Mouse (Mus musculus) liver, adult 2 months (tissue): ENCODE measurements at regions not wholly inside any gene's neighbourhood (a gene's known extent, or its start where the extent isn't known, plus 50 kb on each side); places are given as distances from the start of the nearest gene placed in this dataset.

ENCODE experiments used
- DNase-seq: peaks from one replicate; pipeline ENCODE4 v3.0.0-alpha.2; 2011; ENCODE audit warnings: low read depth, low spot score; ENCODE audit errors: extremely low read depth
- H3K27ac ChIP-seq: fragments of 200-500 bp; replicated peaks from 2 replicates; pipeline ENCODE4 v1.5.1; 2012; ENCODE audit warnings: low read depth, mild to moderate bottlenecking, control low read depth, inconsistent platforms, low read length; ENCODE audit not compliant: insufficient read depth
- H3K27me3 ChIP-seq: fragments of 200-500 bp; 2 replicates; pipeline ENCODE4 v1.6.1; 2012; ENCODE audit warnings: mild to moderate bottlenecking, moderate library complexity, low read length, inconsistent platforms; ENCODE audit not compliant: control insufficient read depth, insufficient read depth
- H3K36me3 ChIP-seq: fragments of 200-500 bp; 2 replicates; pipeline ENCODE4 v1.6.1; 2012; ENCODE audit warnings: low read length, inconsistent platforms; ENCODE audit not compliant: control insufficient read depth, insufficient read depth
- H3K4me1 ChIP-seq: fragments of 200-500 bp; 2 replicates; pipeline ENCODE4 v1.6.1; 2011; ENCODE audit warnings: low read length; ENCODE audit not compliant: control insufficient read depth, insufficient read depth
- H3K4me3 ChIP-seq: fragments of 200-500 bp; 2 replicates; pipeline ENCODE4 v1.5.1; 2011; ENCODE audit warnings: low read depth, mild to moderate bottlenecking, control low read depth, low read length, moderate library complexity; ENCODE audit not compliant: insufficient read depth
- H3K79me2 ChIP-seq: fragments of 200-500 bp; 2 replicates; pipeline ENCODE4 v1.6.1; 2012; ENCODE audit warnings: inconsistent platforms, mild to moderate bottlenecking, low read length, moderate library complexity; ENCODE audit not compliant: control insufficient read depth, insufficient read depth
- H3K9ac ChIP-seq: fragments of 200-500 bp; 2 replicates; pipeline ENCODE4 v1.6.1; 2012; ENCODE audit warnings: low read depth, mild to moderate bottlenecking, control low read depth, inconsistent platforms, low read length
- CTCF ChIP-seq: fragments of 200-500 bp; IDR thresholded peaks from 2 replicates; pipeline ENCODE4 v1.5.1; 2011; ENCODE audit warnings: low read depth, low read length, control low read depth
- POLR2A ChIP-seq: fragments of 200-500 bp; IDR thresholded peaks from 2 replicates; pipeline ENCODE4 v1.6.1; 2011; ENCODE audit warnings: low read length, control low read depth; ENCODE audit not compliant: insufficient read depth; ENCODE audit errors: extremely low read depth
- WGBS: fragments of 180-500 bp; shearing (Covaris S2); methylation state at CpG from one replicate; pipeline ENCODE4 v1.1.7; 2018; 5-methylcytosine and 5-hydroxymethylcytosine counted together

DNA sequence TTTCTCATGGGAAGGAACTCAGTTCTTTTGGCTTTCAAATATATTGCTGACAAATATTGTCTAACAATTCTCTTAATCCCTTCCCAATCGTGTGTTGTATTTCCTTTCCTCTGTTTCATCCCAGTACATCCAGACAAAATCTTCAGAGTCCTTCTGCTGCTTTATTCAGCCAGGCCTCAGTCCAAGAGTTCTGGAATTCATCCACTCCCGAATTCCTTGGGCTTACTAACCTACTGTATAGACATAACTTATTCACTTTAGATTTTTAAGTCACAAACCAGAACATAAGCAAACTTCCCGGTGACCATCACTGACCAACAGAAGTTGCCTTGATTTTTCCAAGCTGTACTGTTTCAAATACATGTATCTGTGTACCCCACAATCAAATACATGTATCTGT is 90.9 kb upstream of the Kitl start:
- H3K4me1 ChIP-seq = no peaks in the 10 kb centered on the region
- H3K27ac ChIP-seq = no peak overlapping the region
- WGBS = 77% methylated on average over 3 of the region's 3 CpGs
- H3K27me3 ChIP-seq = no peaks in the 10 kb centered on the region
- no peak overlapping the region for H3K9ac ChIP-seq
- DNase-seq = no peak
- no peaks in the 10 kb centered on the region for H3K36me3 ChIP-seq
- H3K79me2 ChIP-seq = no peaks in the 10 kb centered on the region
- no peak for TF ChIP-seq CTCF
- TF ChIP-seq POLR2A = no peak
- H3K4me3 ChIP-seq = no peak overlapping the region

DNA sequence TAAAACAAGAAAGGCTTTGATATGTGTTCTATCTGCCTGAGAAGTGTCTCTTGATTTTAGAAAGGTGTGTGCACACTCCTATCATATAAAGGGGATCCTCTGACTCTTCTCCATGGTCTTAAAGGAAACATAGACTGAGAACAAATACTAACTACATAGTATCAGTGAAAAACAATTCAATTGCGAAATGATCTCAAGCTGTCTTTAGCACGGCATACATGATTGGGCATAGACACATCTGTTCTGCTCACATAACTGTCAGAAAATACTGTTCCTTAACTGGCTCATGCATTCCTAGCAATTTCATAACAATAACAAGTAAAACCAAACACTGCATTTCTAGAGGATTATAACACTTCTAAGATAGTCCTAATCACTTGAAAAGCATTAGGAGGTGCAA is 95.5 kb upstream of the Kitl start:
- DNase-seq = no peak
- Histone ChIP-seq H3K4me1 (no peaks in the 10 kb centered on the region), H3K9ac (no peak overlapping the region), H3K79me2 (no peaks in the 10 kb centered on the region), H3K4me3 (no peak overlapping the region), H3K36me3 (no peaks in the 10 kb centered on the region), H3K27ac (no peak overlapping the region), H3K27me3 (no peaks in the 10 kb centered on the region)
- 77% methylated on average over 2 of the region's 2 CpGs for WGBS
- TF ChIP-seq CTCF (no peak), POLR2A (no peak)

DNA sequence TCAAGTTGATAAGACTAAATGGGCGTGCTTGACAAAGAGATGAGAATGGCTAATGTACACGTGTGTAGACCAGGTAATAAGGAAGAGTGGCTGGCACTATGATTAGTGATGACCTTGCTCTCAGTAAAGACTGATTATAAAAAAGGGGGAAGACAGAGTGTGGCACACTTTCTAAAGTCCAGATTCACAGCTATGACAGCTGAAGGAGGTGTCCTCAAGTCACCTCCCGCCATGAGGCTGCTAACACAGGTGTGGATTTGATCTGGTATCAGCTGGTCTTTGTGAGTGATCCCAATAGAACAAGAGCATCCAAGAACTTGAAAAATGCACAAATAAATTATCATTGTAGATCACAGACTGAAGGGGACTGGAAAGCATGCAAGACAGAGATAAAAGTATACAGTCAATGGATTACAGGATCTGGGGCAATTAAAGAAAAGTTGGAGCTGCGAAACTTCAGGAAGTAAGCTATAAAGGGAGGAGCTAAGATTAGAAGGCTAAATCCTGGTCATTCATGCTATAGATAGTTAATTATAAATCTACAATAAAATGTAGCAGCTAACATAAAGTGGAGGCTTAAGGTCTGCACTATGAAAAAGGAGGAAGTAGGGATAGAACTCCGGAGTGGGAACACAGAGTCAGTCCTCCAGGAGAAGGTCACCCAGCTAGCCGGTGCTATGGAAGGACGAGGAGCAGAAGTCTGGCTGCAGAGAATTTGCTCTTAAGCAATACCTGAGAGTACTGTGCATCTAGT is 96.7 kb upstream of the Kitl start:
- no peaks in the 10 kb centered on the region for H3K27me3 ChIP-seq
- H3K9ac ChIP-seq = no peak overlapping the region
- DNase-seq = no peak
- no peaks in the 10 kb centered on the region for H3K36me3 ChIP-seq
- 91% methylated on average over 7 of the region's 7 CpGs for WGBS
- TF ChIP-seq CTCF = no peak
- no peak for TF ChIP-seq POLR2A
- no peaks in the 10 kb centered on the region for H3K79me2 ChIP-seq
- H3K4me1 ChIP-seq = peaks cover 2% of the 10 kb centered on the region; the same call in 1 of the 2 replicates
- H3K4me3 ChIP-seq = no peak overlapping the region
- H3K27ac ChIP-seq = no peak overlapping the region

DNA sequence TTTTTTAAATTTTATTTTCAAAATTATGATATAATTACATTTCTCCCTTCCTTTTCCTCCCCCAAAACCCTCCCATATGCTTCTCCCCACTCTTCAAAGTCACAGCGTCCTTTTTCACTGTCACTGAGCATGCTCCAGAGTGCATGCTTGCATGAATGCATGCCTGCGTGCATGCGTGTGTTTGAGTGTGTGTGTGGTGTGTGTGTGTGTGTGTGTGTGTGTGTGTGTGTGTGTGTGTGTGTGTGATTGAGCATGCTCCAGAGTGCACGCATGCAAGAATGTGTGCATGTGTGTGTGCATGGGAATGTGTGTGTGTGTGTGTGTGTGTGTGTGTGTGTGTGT is 101.6 kb upstream of the Kitl start:
- 64% methylated on average over 4 of the region's 4 CpGs for WGBS
- peaks cover 7% of the 10 kb centered on the region; the same call in 1 of the 2 replicates for H3K4me1 ChIP-seq
- TF ChIP-seq CTCF (no peak), POLR2A (no peak)
- H3K9ac ChIP-seq = no peak overlapping the region
- DNase-seq = no peak
- no peaks in the 10 kb centered on the region for H3K36me3 ChIP-seq
- no peak overlapping the region for H3K4me3 ChIP-seq
- no peaks in the 10 kb centered on the region for H3K79me2 ChIP-seq
- H3K27me3 ChIP-seq = no peaks in the 10 kb centered on the region
- no peak overlapping the region for H3K27ac ChIP-seq

DNA sequence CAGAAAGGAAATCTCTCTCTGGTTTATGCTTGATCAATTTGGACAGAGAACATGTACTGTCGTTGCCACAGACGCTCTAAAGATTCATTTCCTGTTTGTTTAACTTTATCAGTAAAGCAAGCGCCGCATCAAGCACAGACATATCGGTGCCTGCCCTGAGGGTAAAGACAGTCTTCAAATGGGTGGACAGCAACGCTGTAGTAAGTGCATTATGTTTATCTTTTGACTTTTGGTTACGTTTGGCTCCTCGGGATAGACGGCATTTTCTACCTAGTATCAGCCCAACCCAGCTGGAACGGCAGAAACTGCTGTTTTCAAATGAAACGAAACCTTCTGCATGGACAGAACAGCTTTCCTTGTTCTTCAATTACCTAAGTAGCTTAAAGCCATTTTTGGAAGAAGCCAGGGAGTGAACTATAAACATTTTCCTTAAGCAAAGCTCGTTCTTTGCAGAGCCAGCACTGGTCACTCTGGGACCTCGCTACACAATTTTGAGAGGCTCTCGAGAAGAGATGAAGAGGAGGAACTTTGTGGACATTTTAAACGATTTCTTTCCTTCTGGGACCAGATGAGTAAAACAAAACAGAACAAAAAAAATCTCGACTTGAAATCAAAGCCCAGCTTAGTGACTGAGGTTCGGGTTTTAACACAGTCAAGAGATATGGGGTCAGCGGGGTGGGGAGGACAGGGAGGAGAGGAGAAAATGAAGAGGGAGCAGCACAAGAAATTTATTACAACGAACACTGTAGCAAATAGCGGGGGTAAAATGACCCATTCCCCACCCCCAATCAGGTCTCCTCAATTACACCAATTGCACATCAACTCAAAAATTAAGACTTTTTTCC is 102.2 kb upstream of the Kitl start:
- Histone ChIP-seq H3K27ac (0 out of 2 replicates have a peak overlapping the region, but pooled peaks have one; percentile 32), H3K79me2 (no peaks in the 10 kb centered on the region), H3K27me3 (no peaks in the 10 kb centered on the region), H3K4me1 (peaks cover 7% of the 10 kb centered on the region; the same call in 1 of the 2 replicates), H3K4me3 (peak overlapping the region; percentile 71), H3K36me3 (no peaks in the 10 kb centered on the region), H3K9ac (peak overlapping the region; percentile 67; the same call in 1 of the 2 replicates)
- DNase-seq = peak; percentile 24
- TF ChIP-seq POLR2A = no peak
- no peak for TF ChIP-seq CTCF
- WGBS = 9% methylated on average over 20 of the region's 20 CpGs
